Mouse (Mus musculus): ENCODE data around the gene Apol9b. TPM values are rescaled to one million over a fixed set of nuclear protein-coding genes. Genes with fewer than 3 reads are reported as not detected.
A peak's percentile ranks its signal among the peaks of the same experiment; 100 is the strongest.

Apol9b gene
- total RNA-seq, 4 experiments from 2014 or later: not detected

- DNase-seq (ENCODE audit: low spot score in 2 of 2): no peak
Observed at GRCm38 (mm10) chr15:77746326-77746725, 17.5 kb downstream of the Apol9b start.

GRCm38 (mm10) chr15:77748414-77748813, 19.6 kb downstream of the Apol9b start:
- no peak for DNase-seq (ENCODE audit: low spot score in 2 of 2)

GRCm38 (mm10) chr15:77749717-77750116, 20.9 kb downstream of the Apol9b start:
- DNase-seq (ENCODE audit: low spot score in 2 of 2): no peak

- no peak for DNase-seq (ENCODE audit: low spot score in 2 of 2)
Observed at GRCm38 (mm10) chr15:77750461-77750860, 21.6 kb downstream of the Apol9b start.

GRCm38 (mm10) chr15:77752443-77752842, 23.6 kb downstream of the Apol9b start:
- DNase-seq (ENCODE audit: low spot score in 2 of 2): no peak

- DNase-seq (ENCODE audit: low spot score in 2 of 2): no peak
Observed at GRCm38 (mm10) chr15:77755132-77755531, 26.3 kb downstream of the Apol9b start.

- DNase-seq (ENCODE audit: low spot score in 2 of 2): no peak
Observed at GRCm38 (mm10) chr15:77756081-77756480, 27.2 kb downstream of the Apol9b start.

- peak; percentile 57 to 70 for DNase-seq (ENCODE audit: low spot score in 2 of 2)
Observed at GRCm38 (mm10) chr15:77756848-77757247, 28.0 kb downstream of the Apol9b start, which contains the start of gene Apol8. Gene Apol8 (minus strand): TSS chr15:77757003.

GRCm38 (mm10) chr15:77757586-77758226, 28.9 kb downstream of the Apol9b start:
- no peak for DNase-seq (ENCODE audit: low spot score in 2 of 2)

GRCm38 (mm10) chr15:77760037-77760436, 31.2 kb downstream of the Apol9b start:
- no peak for DNase-seq (ENCODE audit: low spot score in 2 of 2)

- DNase-seq (ENCODE audit: low spot score in 2 of 2): peak in 1 of 2 experiments; percentile 7
Observed at GRCm38 (mm10) chr15:77761083-77761482, 32.2 kb downstream of the Apol9b start.

GRCm38 (mm10) chr15:77761561-77762380, 32.9 kb downstream of the Apol9b start:
- DNase-seq (ENCODE audit: low spot score in 2 of 2): peak; percentile 48 to 50

- DNase-seq (ENCODE audit: low spot score in 2 of 2): no peak
Observed at GRCm38 (mm10) chr15:77763050-77763449, 34.2 kb downstream of the Apol9b start.

- DNase-seq (ENCODE audit: low spot score in 2 of 2): no peak
Observed at GRCm38 (mm10) chr15:77763702-77764101, 34.9 kb downstream of the Apol9b start.

- peak in 1 of 2 experiments; percentile 9 for DNase-seq (ENCODE audit: low spot score in 2 of 2)
Observed at GRCm38 (mm10) chr15:77764391-77765006, 35.7 kb downstream of the Apol9b start.

- no peak for DNase-seq (ENCODE audit: low spot score in 2 of 2)
Observed at GRCm38 (mm10) chr15:77765484-77766093, 36.8 kb downstream of the Apol9b start.

- DNase-seq (ENCODE audit: low spot score in 2 of 2): no peak
Observed at GRCm38 (mm10) chr15:77766981-77767380, 38.1 kb downstream of the Apol9b start.

GRCm38 (mm10) chr15:77770341-77770740, 41.5 kb downstream of the Apol9b start:
- DNase-seq (ENCODE audit: low spot score in 2 of 2): no peak

GRCm38 (mm10) chr15:77770942-77771341, 42.1 kb downstream of the Apol9b start:
- DNase-seq (ENCODE audit: low spot score in 2 of 2): peak in 1 of 2 experiments; percentile 57

- no peak for DNase-seq (ENCODE audit: low spot score in 2 of 2)
Observed at GRCm38 (mm10) chr15:77773099-77773915, 44.5 kb downstream of the Apol9b start.

GRCm38 (mm10) chr15:77774303-77774702, 45.5 kb downstream of the Apol9b start:
- no peak for DNase-seq (ENCODE audit: low spot score in 2 of 2)

Measured in layer of hippocampus, adult 8-10 months (tissue).